Mouse (Mus musculus) megakaryocyte, embryonic 14.5 days (primary cell): ENCODE results near the gene Prph.

Source experiments
- FLI1 ChIP-seq: IDR thresholded peaks from 2 replicates; pipeline ENCODE4 v1.6.1; 2012; ENCODE audit warnings: low read length, inconsistent platforms, mixed read lengths
- GATA1 ChIP-seq: IDR thresholded peaks from 3 replicates; pipeline ENCODE4 v1.6.1; 2012; ENCODE audit warnings: mixed read lengths, low read length, inconsistent platforms, borderline replicate concordance

DNA sequence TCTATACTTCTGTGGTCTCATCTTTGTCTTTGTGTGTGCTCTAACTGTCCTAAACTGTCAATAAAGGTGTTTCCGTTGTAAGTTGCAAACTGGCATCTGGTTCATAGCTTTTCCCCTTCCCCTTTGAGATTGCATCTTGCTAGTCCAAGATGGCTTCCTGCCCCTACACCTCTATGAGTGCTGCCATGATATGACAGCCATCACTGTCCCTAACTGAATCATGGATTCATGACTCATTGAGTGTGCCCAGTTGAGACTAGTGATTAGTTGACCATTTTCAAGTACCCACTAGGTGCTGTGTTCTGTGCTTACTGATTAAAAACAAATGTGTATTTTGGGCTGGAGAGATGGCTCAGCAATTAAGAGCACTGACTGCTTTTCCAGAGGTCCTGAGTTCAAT, 16.9 kb upstream of the Prph start:
- TF ChIP-seq GATA1 = no peak
- no peak for TF ChIP-seq FLI1
